Mouse (Mus musculus): ENCODE results near the gene Slc22a23.

DNA sequence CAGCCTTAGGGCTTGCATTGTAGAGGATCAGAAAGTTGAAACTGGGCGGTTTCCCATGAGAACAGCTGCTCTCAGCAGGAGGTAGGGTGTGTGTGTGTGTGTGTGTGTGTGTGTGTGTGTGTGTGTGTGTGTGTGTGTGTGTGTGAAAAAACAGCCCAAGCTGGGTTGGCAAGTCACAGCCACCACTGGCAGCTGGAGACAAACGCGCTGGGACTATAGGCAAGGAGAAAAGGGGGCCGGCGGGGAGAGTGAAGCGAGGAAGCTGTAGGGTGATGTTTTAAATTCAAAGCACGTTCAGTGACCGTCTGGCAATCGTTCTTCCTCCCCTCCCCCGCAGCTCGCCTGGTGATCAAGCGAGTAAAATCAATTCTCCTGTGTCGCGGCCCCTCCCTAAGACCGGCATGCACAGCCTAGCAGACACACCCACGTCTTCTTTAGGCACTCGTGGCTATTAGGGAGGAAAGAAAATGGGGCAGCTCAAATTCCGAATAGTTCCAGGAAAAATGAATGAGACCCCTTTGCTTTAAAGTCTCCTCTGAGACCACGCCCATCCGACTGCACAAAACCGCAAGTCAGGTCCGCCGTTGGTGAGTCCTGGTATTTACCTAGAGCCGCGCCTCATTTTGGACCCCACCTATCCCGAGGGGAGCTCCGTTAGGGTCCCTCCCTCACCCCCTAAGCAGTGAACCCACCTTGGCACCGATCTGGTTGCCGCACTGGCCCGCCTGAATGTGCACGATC, 215.3 kb downstream of the Slc22a23 start:
- TF ChIP-seq CTCF (IDR thresholded peaks at IDR 0.05; ENCODE audit: borderline replicate concordance, control insufficient read depth, extremely low read depth, insufficient read depth, low read length, poor library complexity) (no peak), POLR2A (IDR thresholded peaks at IDR 0.05; ENCODE audit: control insufficient read depth, extremely low read depth, insufficient read depth, low read length, poor library complexity) (no peak)

Data from thymus, adult 2 months (tissue).